Mouse (Mus musculus) cerebellum, adult 2 months (tissue): ENCODE results near the gene Spata13.

Experiments used
- CTCF ChIP-seq: fragments of 200-500 bp; IDR thresholded peaks from 2 replicates; pipeline ENCODE4 v1.5.1; 2011; ENCODE audit warnings: low read depth, mild to moderate bottlenecking, control low read depth, low read length, moderate library complexity, borderline replicate concordance; ENCODE audit not compliant: insufficient read depth
- POLR2A ChIP-seq: fragments of 200-500 bp; IDR thresholded peaks from 2 replicates; pipeline ENCODE4 v1.6.1; 2011; ENCODE audit warnings: low read length, control low read depth, borderline replicate concordance; ENCODE audit not compliant: insufficient read depth

DNA sequence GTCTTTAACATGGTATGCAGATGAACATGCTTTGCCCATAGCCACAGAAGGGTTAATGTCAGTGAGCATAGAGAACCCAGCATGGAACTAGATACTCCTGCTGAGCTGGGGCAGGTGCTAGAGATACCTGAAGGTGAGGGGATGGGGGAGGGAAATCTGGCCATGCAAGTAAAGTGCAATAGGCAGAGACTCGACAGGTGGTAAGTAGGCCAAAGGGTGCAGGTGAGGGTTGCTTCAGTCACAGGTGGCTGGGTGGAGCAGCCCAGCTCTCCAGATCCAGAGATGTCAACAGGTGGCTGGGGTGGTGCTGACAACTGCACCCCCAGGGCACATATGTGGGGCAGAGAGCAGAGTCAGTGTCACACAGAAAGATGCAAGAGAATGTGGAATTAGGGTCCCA lies 24.6 kb upstream of the Spata13 start:
- TF ChIP-seq CTCF (no peak), POLR2A (no peak)
